Comparison of ENCODE assay signal across 11 mouse cellular contexts in the genomic region with DNA sequence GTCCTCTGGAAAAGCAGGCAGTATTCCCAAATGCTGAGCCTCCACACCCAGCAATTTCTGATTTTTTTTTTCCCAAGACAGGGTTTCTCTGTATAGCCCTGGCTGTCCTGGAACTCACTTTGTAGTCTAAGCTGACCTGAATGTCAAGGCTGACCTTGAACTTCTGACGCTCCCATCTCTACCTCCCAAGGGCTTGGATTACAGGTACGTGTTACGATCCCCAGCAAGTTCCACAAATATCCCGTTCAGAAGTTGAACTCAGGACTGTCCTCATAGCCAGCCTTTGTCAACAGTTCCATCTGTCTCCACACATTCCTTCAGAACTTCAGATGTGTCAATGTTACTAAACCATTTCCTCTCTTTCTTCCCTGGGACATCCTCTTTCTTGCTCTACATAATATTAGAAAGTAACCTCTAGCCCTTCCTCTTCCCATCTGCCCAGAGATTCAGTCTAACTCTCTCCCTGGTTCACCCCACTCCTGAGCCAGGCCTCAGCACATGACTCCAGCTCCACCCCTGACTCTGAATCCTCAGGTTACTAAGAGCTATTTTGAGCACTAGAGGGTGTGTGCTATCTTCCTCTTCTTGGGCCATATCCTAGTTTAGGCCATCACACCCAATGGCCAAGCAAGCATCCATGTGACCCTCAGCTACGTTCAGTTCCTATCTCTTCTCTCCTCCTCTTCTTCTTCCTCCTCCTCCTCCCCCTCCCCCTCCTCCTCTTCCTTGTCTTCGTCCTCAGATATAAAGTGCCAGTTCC. TPM values are rescaled to one million over a fixed set of nuclear protein-coding genes. Genes with fewer than 3 reads are reported as not detected.
DNase-seq lines count a peak whose midpoint lies in the region; ATAC-seq and TF ChIP-seq lines count a peak whose summit lies in the region.
"Had no signal": no experiment of that assay in that cellular context is flagged by ENCODE, and none has a peak within 500 bp of the region (broad histone marks: within the 10 kb centered on the region; RNA-seq: fewer than 3 reads in every experiment).

No protein-coding gene starts in this region.

- peak overlapping the region; percentile 29; the same call in 1 of the 2 replicates for H3K27ac ChIP-seq in heart, embryonic 10.5 days
- peak overlapping the region; percentile 44; the same call in 1 of the 2 replicates for H3K27ac ChIP-seq in liver, postnatal 0 days (ENCODE audit: low read depth)
- no peak overlapping the region for H3K27ac ChIP-seq in midbrain, embryonic 11.5 days (ENCODE audit: low read depth, low read length)
- no peak overlapping the region for H3K27ac ChIP-seq in hindbrain, postnatal 0 days
- H3K27ac ChIP-seq: midbrain, embryonic 12.5 days had no signal

- DNase-seq in gastrocnemius, adult 18-20 months (ENCODE audit: low spot score): peak; percentile 83
- DNase-seq in gastrocnemius, postnatal 4 days (ENCODE audit: low spot score in 2 of 2): no peak
- DNase-seq in ES-CJ7 (ENCODE audit: low read depth, low spot score): peak; percentile 70
- no peak for DNase-seq in heart, embryonic 10.5 days (ENCODE audit: low spot score)
- no peak for DNase-seq in liver, postnatal 0 days
- no peak for DNase-seq in midbrain, embryonic 11.5 days (ENCODE audit: low spot score, missing footprints)
- no peak for DNase-seq in left cerebral cortex, adult 18-20 months (ENCODE audit: low spot score in 2 of 2)
- no peak for DNase-seq in hindbrain, postnatal 0 days (ENCODE audit: low spot score)
- DNase-seq: cerebellum, adult 8-10 months had no signal

- WGBS in heart, embryonic 10.5 days: 54% methylated on average over 6 of the region's 6 CpGs
- 39% methylated on average over 6 of the region's 6 CpGs for WGBS in liver, postnatal 0 days (ENCODE audit: insufficient replicate concordance)
- WGBS in midbrain, embryonic 11.5 days: 84% methylated on average over 6 of the region's 6 CpGs
- 88% methylated on average over 6 of the region's 6 CpGs for WGBS in hindbrain, postnatal 0 days

- 0 out of 2 replicates have a peak overlapping the region, but pooled peaks have one; percentile 5 for H3K4me3 ChIP-seq in heart, embryonic 10.5 days
- H3K4me3 ChIP-seq in liver, postnatal 0 days (ENCODE audit: low read depth, low read length): no peak overlapping the region
- no peak overlapping the region for H3K4me3 ChIP-seq in midbrain, embryonic 11.5 days (ENCODE audit: low read depth, low read length)
- H3K4me3 ChIP-seq in hindbrain, postnatal 0 days (ENCODE audit: low read length): no peak overlapping the region
- H3K4me3 ChIP-seq: midbrain, embryonic 12.5 days had no signal

- peaks cover 39% of the 10 kb centered on the region for H3K4me1 ChIP-seq in heart, embryonic 10.5 days
- peaks cover 22% of the 10 kb centered on the region for H3K4me1 ChIP-seq in liver, postnatal 0 days (ENCODE audit: insufficient read depth)
- H3K4me1 ChIP-seq in midbrain, embryonic 11.5 days (ENCODE audit: control insufficient read depth, insufficient read depth, low read length): peaks cover 11% of the 10 kb centered on the region
- H3K4me1 ChIP-seq in hindbrain, postnatal 0 days (ENCODE audit: insufficient read depth, low read length): peaks cover 14% of the 10 kb centered on the region

- no peaks in the 10 kb centered on the region for H3K9me3 ChIP-seq in heart, embryonic 10.5 days
- H3K9me3 ChIP-seq in liver, postnatal 0 days (ENCODE audit: low read length): no peaks in the 10 kb centered on the region
- H3K9me3 ChIP-seq in midbrain, embryonic 11.5 days (ENCODE audit: control insufficient read depth, low read length): no peaks in the 10 kb centered on the region
- H3K9me3 ChIP-seq in hindbrain, postnatal 0 days (ENCODE audit: low read length): no peaks in the 10 kb centered on the region

- no peak for TF ChIP-seq EP300 in liver, postnatal 0 days (IDR thresholded peaks at IDR 0.05; ENCODE audit: low read depth)

- H3K27me3 ChIP-seq in heart, embryonic 10.5 days (ENCODE audit: insufficient read depth, poor library complexity, severe bottlenecking): no peaks in the 10 kb centered on the region
- no peaks in the 10 kb centered on the region for H3K27me3 ChIP-seq in liver, postnatal 0 days (ENCODE audit: insufficient read depth, low read length)
- H3K27me3 ChIP-seq in midbrain, embryonic 11.5 days (ENCODE audit: control insufficient read depth, insufficient read depth, low read length): no peaks in the 10 kb centered on the region
- H3K27me3 ChIP-seq in hindbrain, postnatal 0 days (ENCODE audit: insufficient read depth, low read length): no peaks in the 10 kb centered on the region
- H3K27me3 ChIP-seq: midbrain, embryonic 12.5 days had no signal

- TF ChIP-seq CTCF in liver, postnatal 0 days (IDR thresholded peaks at IDR 0.05; ENCODE audit: low read depth): peak; percentile 10; the same call in 1 of the 2 replicates
- TF ChIP-seq CTCF in hindbrain, postnatal 0 days (IDR thresholded peaks at IDR 0.05; ENCODE audit: low read depth): no peak

- H3K36me3 ChIP-seq in heart, embryonic 10.5 days: no peaks in the 10 kb centered on the region
- H3K36me3 ChIP-seq in liver, postnatal 0 days (replicated peaks; ENCODE audit: insufficient read depth, low read length): no peaks in the 10 kb centered on the region
- no peaks in the 10 kb centered on the region for H3K36me3 ChIP-seq in midbrain, embryonic 11.5 days (ENCODE audit: control insufficient read depth, insufficient read depth, low read length)
- no peaks in the 10 kb centered on the region for H3K36me3 ChIP-seq in hindbrain, postnatal 0 days (ENCODE audit: insufficient read depth, low read length)
- H3K36me3 ChIP-seq: midbrain, embryonic 12.5 days had no signal

- H3K9ac ChIP-seq in liver, postnatal 0 days (replicated peaks): no peak overlapping the region
- no peak overlapping the region for H3K9ac ChIP-seq in midbrain, embryonic 11.5 days (ENCODE audit: low read length)
- H3K9ac ChIP-seq in hindbrain, postnatal 0 days (replicated peaks; ENCODE audit: low read length): no peak overlapping the region
- H3K9ac ChIP-seq: midbrain, embryonic 12.5 days had no signal

- H3K4me2 ChIP-seq in liver, postnatal 0 days (ENCODE audit: low read depth, low read length): no peak overlapping the region
- no peak overlapping the region for H3K4me2 ChIP-seq in midbrain, embryonic 11.5 days
- H3K4me2 ChIP-seq in hindbrain, postnatal 0 days (ENCODE audit: low read depth, low read length): no peak overlapping the region
- H3K4me2 ChIP-seq: midbrain, embryonic 12.5 days had no signal

- ATAC-seq in liver, postnatal 0 days: no peak
- ATAC-seq in midbrain, embryonic 11.5 days (ENCODE audit: low FRiP score): no peak
- no peak for ATAC-seq in hindbrain, postnatal 0 days

RNA-seq across cellular contexts. Expression of gene Ankrd52, which starts 3.7 kb away (rescaled TPM):
- 10 to 100 TPM; 44.5 to 47.0 TPM for total RNA-seq in gastrocnemius, adult 18-20 months (2021)
- 10 to 100 TPM; 45.3 to 48.3 TPM for total RNA-seq in gastrocnemius, postnatal 4 days (2021)
- polyA plus RNA-seq in heart, embryonic 10.5 days (2016; fragmentation: Nextera tagmentation; extraction: Ambion mirVana): 10.9 and 12.7 TPM in 2 replicates
- polyA plus RNA-seq in liver, postnatal 0 days (2015; fragmentation: Nextera tagmentation; extraction: Ambion mirVana): 2.0 and 2.7 TPM in 2 replicates
- polyA plus RNA-seq in midbrain, embryonic 11.5 days (2014; fragmentation: Nextera tagmentation; extraction: Ambion mirVana): 7.5 and 8.6 TPM in 2 replicates
- total RNA-seq in left cerebral cortex, adult 18-20 months (2021): 10 to 100 TPM; 51.0 to 52.2 TPM
- total RNA-seq in hindbrain, postnatal 0 days (2014; rRNA removed): 38.8 and 39.5 TPM in 2 replicates
- polyA plus RNA-seq in hindbrain, postnatal 0 days (2015; fragmentation: Nextera tagmentation; extraction: Ambion mirVana): 9.1 and 10.6 TPM in 2 replicates

RNA-seq across cellular contexts. Expression of gene Coq10a, which starts 4.4 kb away (rescaled TPM):
- total RNA-seq in gastrocnemius, adult 18-20 months (2021): 100 to 1,000 TPM; 388 to 467 TPM
- total RNA-seq in gastrocnemius, postnatal 4 days (2021): 100 to 1,000 TPM; 115 to 133 TPM
- 9.7 and 10.7 TPM in 2 replicates for polyA plus RNA-seq in heart, embryonic 10.5 days (2016; fragmentation: Nextera tagmentation; extraction: Ambion mirVana)
- 8.5 and 11.2 TPM in 2 replicates for polyA plus RNA-seq in liver, postnatal 0 days (2015; fragmentation: Nextera tagmentation; extraction: Ambion mirVana)
- 23.1 and 23.4 TPM in 2 replicates for polyA plus RNA-seq in midbrain, embryonic 11.5 days (2014; fragmentation: Nextera tagmentation; extraction: Ambion mirVana)
- total RNA-seq in left cerebral cortex, adult 18-20 months (2021): 10 to 100 TPM; 58.5 to 60.4 TPM
- 26.9 and 42.1 TPM in 2 replicates for total RNA-seq in hindbrain, postnatal 0 days (2014; rRNA removed)
- polyA plus RNA-seq in hindbrain, postnatal 0 days (2015; fragmentation: Nextera tagmentation; extraction: Ambion mirVana): 50.8 and 52.1 TPM in 2 replicates

RNA-seq across cellular contexts. Expression of gene Slc39a5, which starts 27.9 kb away (rescaled TPM):
- total RNA-seq in gastrocnemius, adult 18-20 months (2021): not detected
- under 1 TPM in 1 of 2 experiments, not detected in 1; 0.23 TPM for total RNA-seq in gastrocnemius, postnatal 4 days (2021)
- 0.07 and 2.4 TPM in 2 replicates for polyA plus RNA-seq in heart, embryonic 10.5 days (2016; fragmentation: Nextera tagmentation; extraction: Ambion mirVana)
- 59.0 and 64.1 TPM in 2 replicates for polyA plus RNA-seq in liver, postnatal 0 days (2015; fragmentation: Nextera tagmentation; extraction: Ambion mirVana)
- not detected in 2 replicates for polyA plus RNA-seq in midbrain, embryonic 11.5 days (2014; fragmentation: Nextera tagmentation; extraction: Ambion mirVana)
- total RNA-seq in left cerebral cortex, adult 18-20 months (2021): not detected
- 0.58 and 2.3 TPM in 2 replicates for total RNA-seq in hindbrain, postnatal 0 days (2014; rRNA removed)
- polyA plus RNA-seq in hindbrain, postnatal 0 days (2015; fragmentation: Nextera tagmentation; extraction: Ambion mirVana): 0.55 and 0.66 TPM in 2 replicates
- total RNA-seq: heart, postnatal 14 days had no signal
- polyA plus RNA-seq: midbrain, embryonic 12.5 days had no signal

RNA-seq across cellular contexts. Expression of gene Cs, which starts 35.6 kb away (rescaled TPM):
- 100 to 1,000 TPM; 561 to 590 TPM for total RNA-seq in gastrocnemius, adult 18-20 months (2021)
- total RNA-seq in gastrocnemius, postnatal 4 days (2021): 100 to 1,000 TPM; 403 to 430 TPM
- polyA plus RNA-seq in heart, embryonic 10.5 days (2016; fragmentation: Nextera tagmentation; extraction: Ambion mirVana): 347 and 474 TPM in 2 replicates
- 45.3 and 51.4 TPM in 2 replicates for polyA plus RNA-seq in liver, postnatal 0 days (2015; fragmentation: Nextera tagmentation; extraction: Ambion mirVana)
- 236 and 248 TPM in 2 replicates for polyA plus RNA-seq in midbrain, embryonic 11.5 days (2014; fragmentation: Nextera tagmentation; extraction: Ambion mirVana)
- total RNA-seq in left cerebral cortex, adult 18-20 months (2021): 100 to 1,000 TPM; 222 to 232 TPM
- 274 and 311 TPM in 2 replicates for total RNA-seq in hindbrain, postnatal 0 days (2014; rRNA removed)
- 262 and 285 TPM in 2 replicates for polyA plus RNA-seq in hindbrain, postnatal 0 days (2015; fragmentation: Nextera tagmentation; extraction: Ambion mirVana)

RNA-seq across cellular contexts. Expression of gene Nabp2, which starts 38.1 kb away (rescaled TPM):
- total RNA-seq in gastrocnemius, adult 18-20 months (2021): 10 to 100 TPM; 61.0 to 65.2 TPM
- total RNA-seq in gastrocnemius, postnatal 4 days (2021): 10 to 100 TPM; 48.0 to 50.7 TPM
- 76.5 and 87.9 TPM in 2 replicates for polyA plus RNA-seq in heart, embryonic 10.5 days (2016; fragmentation: Nextera tagmentation; extraction: Ambion mirVana)
- 33.7 and 33.8 TPM in 2 replicates for polyA plus RNA-seq in liver, postnatal 0 days (2015; fragmentation: Nextera tagmentation; extraction: Ambion mirVana)
- polyA plus RNA-seq in midbrain, embryonic 11.5 days (2014; fragmentation: Nextera tagmentation; extraction: Ambion mirVana): 131 and 154 TPM in 2 replicates
- total RNA-seq in left cerebral cortex, adult 18-20 months (2021): 10 to 100 TPM; 81.2 to 85.5 TPM
- 73.9 and 98.9 TPM in 2 replicates for total RNA-seq in hindbrain, postnatal 0 days (2014; rRNA removed)
- polyA plus RNA-seq in hindbrain, postnatal 0 days (2015; fragmentation: Nextera tagmentation; extraction: Ambion mirVana): 135 and 140 TPM in 2 replicates

Comparison
In these comparisons a context has a peak if more than half of its experiments do, and no peak if none do; other contexts are left out.
1. DNase-seq: peak in gastrocnemius, adult 18-20 months (single experiment) and ES-CJ7 (single experiment); none in gastrocnemius, postnatal 4 days (0 of 2), heart, embryonic 10.5 days (single experiment), liver, postnatal 0 days (single experiment), midbrain, embryonic 11.5 days (single experiment), left cerebral cortex, adult 18-20 months (0 of 2) and hindbrain, postnatal 0 days (single experiment).
2. H3K27ac ChIP-seq: peak in heart, embryonic 10.5 days (single experiment) and liver, postnatal 0 days (single experiment); none in midbrain, embryonic 11.5 days (single experiment) and hindbrain, postnatal 0 days (single experiment).